Mouse (Mus musculus) cerebellum, adult 2 months (tissue): Measurements from ENCODE around the gene Actl6b. TPM values are rescaled to one million over a fixed set of nuclear protein-coding genes. Genes with fewer than 3 reads are reported as not detected.
A peak's percentile ranks its signal among the peaks of the same experiment; 100 is the strongest.

ENCODE experiments used
- DNase-seq, 2 experiments: peaks; one replicate each; pipeline ENCODE4 v3.0.0; 2021
- H3K27ac ChIP-seq: fragments of 200-500 bp; 2 replicates; pipeline ENCODE4 v1.5.1; 2012; ENCODE audit warnings: low read length, control low read depth, inconsistent platforms; ENCODE audit not compliant: insufficient read depth
- H3K27me3 ChIP-seq: fragments of 200-500 bp; 2 replicates; pipeline ENCODE4 v1.6.1; 2012; ENCODE audit warnings: inconsistent platforms, mild to moderate bottlenecking, low read length, moderate library complexity; ENCODE audit not compliant: control insufficient read depth, insufficient read depth
- H3K4me1 ChIP-seq: fragments of 200-500 bp; 2 replicates; pipeline ENCODE4 v1.6.1; 2011; ENCODE audit warnings: low read length; ENCODE audit not compliant: control insufficient read depth, insufficient read depth
- H3K4me3 ChIP-seq: fragments of 200-500 bp; replicated peaks from 2 replicates; pipeline ENCODE3; 2011; ENCODE audit warnings: mild to moderate bottlenecking, low read depth, low read length, control low read depth; ENCODE audit not compliant: insufficient read depth
- CTCF ChIP-seq: fragments of 200-500 bp; IDR thresholded peaks from 2 replicates; pipeline ENCODE4 v1.5.1; 2011; ENCODE audit warnings: low read depth, mild to moderate bottlenecking, control low read depth, low read length, moderate library complexity, borderline replicate concordance; ENCODE audit not compliant: insufficient read depth
- POLR2A ChIP-seq: fragments of 200-500 bp; IDR thresholded peaks from 2 replicates; pipeline ENCODE4 v1.6.1; 2011; ENCODE audit warnings: low read length, control low read depth, borderline replicate concordance; ENCODE audit not compliant: insufficient read depth
- WGBS: fragments of 180-500 bp; shearing (Covaris S2); methylation state at CpG from one replicate; pipeline ENCODE4 v1.1.7; 2018; 5-methylcytosine and 5-hydroxymethylcytosine counted together
- polyA plus RNA-seq: library from polyadenylated mRNA; depleted of rRNA; stranded (reverse); fragments of >200 nt; gene quantifications from 2 replicates; pipeline ENCODE4 v1.2.3, GENCODE M21; 2012

Actl6b gene
- polyA plus RNA-seq, 1 experiment = 125 TPM

DNA sequence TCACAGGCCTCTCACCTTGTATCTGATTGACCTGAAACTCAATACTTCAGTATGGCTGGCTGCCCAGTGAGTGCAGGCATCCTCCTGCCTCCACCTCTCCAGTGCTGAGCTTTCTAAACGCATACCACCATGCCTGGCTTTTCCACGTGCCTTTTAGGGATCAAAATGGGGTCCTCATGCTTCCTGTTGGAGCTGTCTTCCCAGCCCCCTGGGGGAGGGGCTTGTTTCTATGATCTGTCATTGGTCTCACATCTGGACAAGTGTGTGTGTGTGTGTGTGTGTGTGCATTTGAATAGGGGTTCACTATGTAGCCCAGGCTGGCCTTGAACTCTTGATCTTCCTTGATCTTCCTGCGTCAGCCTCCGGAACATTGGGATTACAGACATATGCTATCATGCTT, 15.9 kb upstream of the Actl6b start:
- TF ChIP-seq CTCF (no peak), POLR2A (no peak)
- H3K4me1 ChIP-seq = peaks cover 23% of the 10 kb centered on the region
- peak in 1 of 2 experiments; percentile 1 for DNase-seq
- H3K4me3 ChIP-seq = no peak overlapping the region
- WGBS = 80% methylated on average over 4 of the region's 4 CpGs
- H3K27me3 ChIP-seq = no peaks in the 10 kb centered on the region
- no peak overlapping the region for H3K27ac ChIP-seq

DNA sequence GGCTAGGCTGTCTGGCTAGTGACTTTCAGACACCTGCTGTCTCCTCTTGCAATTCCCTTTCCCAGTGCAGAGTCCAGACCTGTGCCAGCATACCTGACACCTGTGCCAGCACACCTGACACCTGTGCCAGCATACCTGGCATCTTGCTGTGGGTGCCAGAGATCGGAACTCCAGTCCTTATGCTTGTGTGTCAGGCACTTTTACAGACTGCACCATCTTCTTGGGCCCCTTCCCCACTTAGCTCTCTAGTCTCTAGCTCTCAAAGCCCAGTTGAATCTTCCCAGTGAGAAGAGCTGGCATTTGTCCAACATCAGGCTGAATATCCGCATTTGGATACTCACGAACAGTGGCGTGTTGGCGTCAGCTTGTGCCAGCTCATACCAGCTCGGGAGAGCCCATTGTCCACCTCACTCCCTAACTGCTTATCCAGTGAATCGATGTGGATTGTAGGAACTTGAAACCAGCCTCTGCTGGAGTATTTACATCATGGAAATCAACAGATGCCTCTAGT, 14.0 kb upstream of the Actl6b start:
- H3K4me1 ChIP-seq = peaks cover 29% of the 10 kb centered on the region
- peak; percentile 83 to 86 for DNase-seq
- H3K27ac ChIP-seq = no peak overlapping the region
- WGBS = 5% methylated on average over 7 of the region's 7 CpGs
- TF ChIP-seq POLR2A = no peak
- no peak for TF ChIP-seq CTCF
- H3K27me3 ChIP-seq = no peaks in the 10 kb centered on the region
- H3K4me3 ChIP-seq = no peak overlapping the region

DNA sequence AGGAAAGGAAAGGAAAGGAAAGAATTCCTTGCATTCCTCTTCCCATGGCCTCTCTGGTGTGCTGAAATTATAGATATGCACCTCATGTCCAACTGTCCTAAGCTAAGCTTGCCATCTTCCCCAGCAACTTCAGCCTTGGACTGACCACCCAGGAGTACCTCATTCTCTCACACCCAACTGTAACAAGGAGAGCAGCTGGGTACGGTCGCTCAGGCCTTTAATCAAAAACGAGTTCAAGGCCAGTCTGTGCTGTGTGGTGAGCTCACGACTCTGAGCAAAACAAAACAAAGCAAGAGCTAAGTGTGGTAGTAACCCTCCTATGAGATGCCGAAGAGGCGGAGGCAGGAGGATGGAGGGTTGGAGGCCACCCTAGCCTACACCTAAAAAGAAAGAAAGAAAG, 12.3 kb upstream of the Actl6b start:
- Histone ChIP-seq H3K4me3 (no peak overlapping the region), H3K4me1 (peaks cover 29% of the 10 kb centered on the region), H3K27ac (no peak overlapping the region), H3K27me3 (no peaks in the 10 kb centered on the region)
- no peak for DNase-seq
- no peak for TF ChIP-seq CTCF
- TF ChIP-seq POLR2A = no peak
- 86% methylated on average over 6 of the region's 6 CpGs for WGBS

DNA sequence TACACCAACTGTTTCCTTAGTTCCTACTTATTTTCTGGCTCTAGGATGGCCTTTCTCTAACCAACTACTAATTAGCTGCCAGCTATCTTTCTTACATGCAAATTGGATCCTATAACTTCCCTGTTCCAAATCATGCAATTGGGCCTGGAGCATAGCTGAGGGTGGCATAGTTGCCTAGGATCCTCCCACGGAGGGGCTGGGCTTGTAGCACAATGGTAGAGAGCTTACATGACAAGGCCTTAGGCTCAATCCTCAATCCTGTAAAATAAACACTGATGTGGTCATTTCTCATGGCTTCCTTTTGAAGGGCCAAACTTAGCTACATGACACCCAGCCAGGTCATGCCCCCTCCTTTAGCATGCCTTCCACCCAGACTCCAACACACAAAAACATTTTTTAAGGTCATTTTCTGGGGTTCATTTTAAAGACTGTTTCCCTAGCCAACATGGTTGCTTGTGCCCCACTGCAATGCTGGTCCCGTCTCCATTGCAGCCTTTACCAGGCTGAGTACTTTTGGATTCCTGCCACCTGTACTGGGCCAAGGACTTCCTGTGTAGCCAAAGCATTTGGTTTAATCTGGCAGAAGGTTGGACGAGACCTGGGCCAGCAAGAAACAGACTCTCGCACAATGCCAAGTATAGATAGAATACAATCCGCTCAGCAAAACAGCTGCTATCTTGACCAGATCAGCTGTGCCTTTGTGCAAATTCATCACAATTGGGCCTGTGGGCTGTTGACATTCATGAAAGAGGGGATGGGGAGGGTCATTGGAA, 11.4 kb upstream of the Actl6b start:
- WGBS = 14% methylated on average over 5 of the region's 5 CpGs

DNA sequence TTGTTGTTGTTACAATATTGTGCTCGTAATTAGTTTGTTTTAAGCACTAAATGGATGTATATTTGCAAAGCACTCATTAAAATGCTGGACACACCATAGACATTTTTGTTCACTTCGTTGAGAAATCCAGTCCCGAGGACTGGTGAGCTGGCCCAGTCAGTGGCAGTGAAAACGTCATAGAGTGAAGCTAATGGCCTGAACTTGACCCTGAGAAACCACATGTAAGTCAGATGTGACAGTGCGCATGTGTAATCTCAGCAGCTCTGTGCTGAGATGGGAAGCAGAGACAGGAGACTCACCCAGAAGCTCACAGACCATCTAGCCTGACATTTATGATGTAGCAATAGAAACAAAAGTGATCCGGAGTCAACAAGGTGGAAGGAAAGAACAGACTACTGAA, 8.4 kb upstream of the Actl6b start:
- no peaks in the 10 kb centered on the region for H3K27me3 ChIP-seq
- H3K27ac ChIP-seq = no peak overlapping the region
- TF ChIP-seq CTCF (no peak), POLR2A (no peak)
- DNase-seq = no peak
- H3K4me1 ChIP-seq = peaks cover 18% of the 10 kb centered on the region; the same call in 1 of the 2 replicates
- no peak overlapping the region for H3K4me3 ChIP-seq
- 77% methylated on average over 6 of the region's 6 CpGs for WGBS

More for the DNA sequence above, 11.4 kb upstream of the Actl6b start:
- Histone ChIP-seq H3K27ac (peak overlapping the region; percentile 25; the same call in 1 of the 2 replicates), H3K4me1 (peaks cover 29% of the 10 kb centered on the region), H3K27me3 (no peaks in the 10 kb centered on the region), H3K4me3 (no peak overlapping the region)
- no peak for TF ChIP-seq POLR2A
- no peak for TF ChIP-seq CTCF
- peak; percentile 76 to 90 for DNase-seq

DNA sequence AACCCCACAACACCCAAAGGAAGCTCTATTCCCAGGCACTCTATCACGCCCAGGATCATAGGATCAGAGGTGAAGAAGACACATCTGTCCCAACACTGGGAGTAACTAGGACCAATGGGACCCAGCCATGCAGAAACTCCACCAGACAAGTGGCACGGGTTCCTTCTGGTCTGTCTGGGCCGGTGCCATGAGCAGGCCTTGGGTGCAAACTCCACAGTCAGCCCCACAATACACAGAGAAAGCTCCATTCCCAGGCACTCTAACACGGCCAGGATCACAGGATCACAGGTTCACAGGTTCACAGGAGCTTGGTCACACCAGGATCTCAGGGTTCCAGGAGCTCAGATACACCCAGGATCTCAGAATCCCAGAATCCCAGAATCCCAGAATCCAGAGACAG, 7.7 kb upstream of the Actl6b start:
- TF ChIP-seq CTCF = no peak
- TF ChIP-seq POLR2A = no peak
- no peak for DNase-seq
- Histone ChIP-seq H3K27me3 (no peaks in the 10 kb centered on the region), H3K27ac (no peak overlapping the region), H3K4me3 (no peak overlapping the region), H3K4me1 (peaks cover 15% of the 10 kb centered on the region; the same call in 1 of the 2 replicates)
- 46% methylated on average over 4 of the region's 4 CpGs for WGBS

DNA sequence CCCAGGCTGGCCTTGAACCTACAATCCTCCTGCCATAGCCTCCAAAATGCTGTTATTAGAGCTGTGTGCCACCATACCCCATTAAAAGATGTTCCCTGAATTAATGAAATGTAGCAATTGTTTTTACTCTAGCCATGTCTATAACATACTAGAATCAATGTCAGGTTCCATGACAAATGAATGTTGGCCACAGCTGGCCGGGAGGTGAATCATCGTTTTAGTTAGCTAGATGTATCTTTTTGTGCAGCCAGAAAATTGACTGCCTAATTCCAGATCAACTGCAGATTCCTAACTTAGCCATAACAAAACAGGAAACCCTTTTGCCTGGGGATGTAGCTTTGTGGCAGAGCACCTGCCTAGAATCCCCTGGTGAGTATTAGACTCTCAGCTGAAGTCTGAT, 3.5 kb upstream of the Actl6b start:
- Histone ChIP-seq H3K4me1 (peaks cover 10% of the 10 kb centered on the region), H3K27me3 (no peaks in the 10 kb centered on the region), H3K27ac (no peak overlapping the region), H3K4me3 (no peak overlapping the region)
- no peak for TF ChIP-seq CTCF
- TF ChIP-seq POLR2A = no peak
- 93% methylated on average over 2 of the region's 2 CpGs for WGBS
- DNase-seq = no peak

DNA sequence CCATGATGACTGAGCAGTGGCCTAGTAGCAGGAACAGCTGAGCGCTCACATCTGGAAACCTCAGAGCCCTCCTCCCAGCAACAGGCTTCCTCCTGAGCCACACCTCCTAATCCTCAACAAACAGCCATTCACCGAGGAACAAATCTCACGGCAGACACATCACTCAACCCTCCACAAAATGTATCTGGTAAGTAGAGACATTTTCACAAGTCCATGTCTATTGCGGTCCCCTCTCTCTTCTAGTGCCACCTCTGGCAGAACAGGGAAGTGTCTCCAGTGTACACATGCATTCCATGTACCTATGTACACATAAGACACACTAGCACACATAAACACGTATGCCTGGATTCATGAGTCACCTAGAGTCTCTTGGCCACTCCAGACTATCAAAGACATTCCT, 2.2 kb upstream of the Actl6b start:
- DNase-seq = no peak
- Histone ChIP-seq H3K27ac (no peak overlapping the region), H3K27me3 (no peaks in the 10 kb centered on the region), H3K4me3 (no peak overlapping the region), H3K4me1 (peaks cover 13% of the 10 kb centered on the region)
- TF ChIP-seq POLR2A (no peak), CTCF (peak; percentile 39; the same call in 1 of the 2 replicates)
- 75% methylated on average over 5 of the region's 5 CpGs for WGBS
